Mouse (Mus musculus) granulocyte monocyte progenitor cell, adult 5-6 weeks (primary cell): Measurements from ENCODE around the gene Zdhhc6. TPM values are rescaled to one million over a fixed set of nuclear protein-coding genes. Genes with fewer than 3 reads are reported as not detected.

Experiments
- ATAC-seq: replicated peaks from 2 replicates; pipeline ENCODE4 v1.8.0; 2016; ENCODE audit warnings: mild to moderate bottlenecking, moderate TSS enrichment, inconsistent platforms; ENCODE audit not compliant: poor library complexity, severe bottlenecking
- total RNA-seq, 2 experiments: library from RNA; stranded (forward) in 1 of 2; stranded (reverse) in 1 of 2; fragments of 200-712, 200-1000 nt in 1 of 2; fragments of >200 nt in 1 of 2; fragmentation: Nextera tagmentation in 1 of 2; gene quantifications; 2 replicates each; pipeline ENCODE4 v1.2.3; 2014 to 2017

Gene Zdhhc6
- total RNA-seq (2014; fragmentation: Nextera tagmentation), result 58.5 and 59.7 TPM in 2 replicates
- total RNA-seq (2017), result 55.1 and 67.3 TPM in 2 replicates

- peak; percentile 78 for ATAC-seq
Measured at GRCm38 (mm10) chr19:55315452-55316108, at the start of gene Zdhhc6. TSS of gene Zdhhc6 (minus strand) at chr19:55316032.

GRCm38 (mm10) chr19:55362606-55363005 is 46.8 kb upstream of the Zdhhc6 start:
- ATAC-seq, result no peak

GRCm38 (mm10) chr19:55350673-55351378 is 35.0 kb upstream of the Zdhhc6 start:
- ATAC-seq, result no peak

GRCm38 (mm10) chr19:55348187-55348586 is 32.4 kb upstream of the Zdhhc6 start:
- ATAC-seq, result no peak

- ATAC-seq, result no peak
Measured at GRCm38 (mm10) chr19:55343274-55343673, 27.4 kb upstream of the Zdhhc6 start.

GRCm38 (mm10) chr19:55342423-55342822 is 26.6 kb upstream of the Zdhhc6 start:
- ATAC-seq, result no peak

GRCm38 (mm10) chr19:55341377-55341776 is 25.5 kb upstream of the Zdhhc6 start:
- no peak for ATAC-seq

GRCm38 (mm10) chr19:55340521-55340920 is 24.7 kb upstream of the Zdhhc6 start:
- no peak for ATAC-seq

GRCm38 (mm10) chr19:55337664-55338063 is 21.8 kb upstream of the Zdhhc6 start:
- no peak for ATAC-seq

GRCm38 (mm10) chr19:55337066-55337465 is 21.2 kb upstream of the Zdhhc6 start:
- no peak for ATAC-seq

GRCm38 (mm10) chr19:55336441-55336840 is 20.6 kb upstream of the Zdhhc6 start:
- no peak for ATAC-seq

GRCm38 (mm10) chr19:55335881-55336280 is 20.0 kb upstream of the Zdhhc6 start:
- ATAC-seq, result no peak

- ATAC-seq, result peak; percentile 93
Measured at GRCm38 (mm10) chr19:55332641-55333268, 16.9 kb upstream of the Zdhhc6 start.

GRCm38 (mm10) chr19:55331776-55332175 is 15.9 kb upstream of the Zdhhc6 start:
- no peak for ATAC-seq

- no peak for ATAC-seq
Measured at GRCm38 (mm10) chr19:55327510-55327909, 11.7 kb upstream of the Zdhhc6 start.

GRCm38 (mm10) chr19:55322604-55323003 is 6.8 kb upstream of the Zdhhc6 start:
- no peak for ATAC-seq

GRCm38 (mm10) chr19:55319521-55319920 is 3.7 kb upstream of the Zdhhc6 start:
- no peak for ATAC-seq

- no peak for ATAC-seq
Measured at GRCm38 (mm10) chr19:55319036-55319435, 3.2 kb upstream of the Zdhhc6 start.

- ATAC-seq, result no peak
Measured at GRCm38 (mm10) chr19:55316901-55317300, 1.1 kb upstream of the Zdhhc6 start.

GRCm38 (mm10) chr19:55316109-55316714 is 380 bp upstream of the Zdhhc6 start, which contains the start of gene Vti1a:
TSS of gene Vti1a (plus strand) at chr19:55316295.
- ATAC-seq, result peak; percentile 90

GRCm38 (mm10) chr19:55313649-55314048 is 2.2 kb downstream of the Zdhhc6 start:
- no peak for ATAC-seq
